Mouse (Mus musculus): Measurements from ENCODE around the gene Gm20388. TPM values are rescaled to one million over a fixed set of nuclear protein-coding genes. Genes with fewer than 3 reads are reported as not detected.

The Gm20388 gene
- total RNA-seq, 1 experiment from 2014 or later, result 3.6 TPM

- no peak for DNase-seq
Observed at GRCm38 (mm10) chr8:124204001-124204601, 4293.5 kb downstream of the Gm20388 start.

GRCm38 (mm10) chr8:124212148-124212547, 4301.5 kb downstream of the Gm20388 start:
- DNase-seq, result no peak

DNA sequence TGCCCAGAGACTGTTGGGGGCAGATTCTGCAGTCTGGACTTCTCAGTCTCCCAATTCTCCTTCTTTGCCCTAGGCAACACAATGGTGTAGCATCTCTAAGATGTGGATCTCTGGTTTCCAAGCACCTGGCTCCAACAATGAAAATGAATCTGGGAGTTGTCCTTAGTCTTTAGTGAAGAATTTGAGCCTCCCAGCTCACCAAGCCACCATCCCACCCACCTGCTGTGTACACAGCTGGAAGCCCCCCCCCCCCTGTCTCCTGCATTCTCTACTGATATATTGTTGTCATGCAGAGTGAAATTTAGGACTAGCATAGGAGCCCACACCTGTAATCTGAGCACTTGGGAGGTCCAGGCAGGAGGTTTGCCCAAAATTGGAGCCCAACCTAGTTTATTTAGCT, 4306.3 kb downstream of the Gm20388 start:
- no peak for DNase-seq

DNA sequence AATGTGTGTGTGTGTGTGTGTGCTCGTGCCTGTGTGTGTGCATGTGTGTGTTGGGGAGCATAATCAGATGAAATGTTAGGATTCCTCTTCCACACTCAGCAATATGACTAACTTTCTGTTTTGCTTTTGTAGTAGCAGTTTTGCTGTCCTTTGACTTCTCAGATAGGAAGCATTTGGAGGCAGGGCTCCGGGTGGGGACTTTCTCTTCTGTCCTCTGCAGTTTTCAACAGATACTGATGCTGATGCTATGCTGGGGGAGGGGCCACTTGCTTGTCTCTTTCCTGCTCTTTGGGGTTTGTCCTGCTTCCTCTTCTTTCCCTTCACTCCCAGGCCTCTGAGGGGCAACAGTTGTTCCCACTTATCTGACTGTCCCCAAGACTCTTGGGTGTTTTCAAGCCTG, 4319.2 kb downstream of the Gm20388 start:
- no peak for DNase-seq

- no peak for DNase-seq
Observed at GRCm38 (mm10) chr8:124230496-124231175, 4320.0 kb downstream of the Gm20388 start.

DNA sequence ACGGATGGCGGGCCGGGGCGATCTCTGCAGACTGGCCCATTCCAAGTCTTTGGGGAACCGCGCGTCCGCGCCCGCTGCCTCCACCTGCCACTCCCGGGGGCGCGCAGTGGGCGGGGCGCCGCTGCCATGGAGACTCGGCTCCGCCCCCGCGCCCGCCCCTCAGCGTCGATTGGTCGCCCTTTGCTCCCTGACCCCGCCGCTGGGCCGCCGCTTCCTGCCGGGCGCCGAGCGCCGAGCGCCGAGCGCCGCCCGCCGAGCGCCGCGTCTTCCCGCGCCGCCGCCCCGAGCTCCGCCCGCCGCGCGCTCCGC, 4320.5 kb downstream of the Gm20388 start, which contains the start of gene Galnt2:
Galnt2 (plus strand) TSS at position 216 of the 309 bp plus-strand sequence.
- DNase-seq, result peak; percentile 95

- DNase-seq, result no peak
Observed at GRCm38 (mm10) chr8:124231485-124232279, 4321.0 kb downstream of the Gm20388 start.

DNA sequence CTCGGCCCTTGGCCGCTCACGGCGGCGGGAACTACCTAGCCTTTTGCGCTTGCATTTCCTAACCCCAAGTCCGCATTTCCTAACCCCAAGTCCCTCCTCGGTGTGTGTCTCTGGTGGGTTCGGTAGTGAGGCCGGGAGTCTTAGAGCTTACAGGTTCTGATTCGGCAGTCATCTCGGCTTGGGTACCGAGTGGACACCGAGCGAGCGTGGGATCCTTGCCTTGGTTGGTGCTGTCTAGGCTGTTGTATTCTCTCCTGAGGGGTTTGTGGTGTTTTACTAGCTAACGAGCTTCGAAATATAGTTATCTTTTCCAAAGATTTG, 4321.6 kb downstream of the Gm20388 start:
- DNase-seq, result no peak

GRCm38 (mm10) chr8:124234496-124234895, 4323.9 kb downstream of the Gm20388 start:
- no peak for DNase-seq

- no peak for DNase-seq
Observed at GRCm38 (mm10) chr8:124235536-124235935, 4324.9 kb downstream of the Gm20388 start.

DNA sequence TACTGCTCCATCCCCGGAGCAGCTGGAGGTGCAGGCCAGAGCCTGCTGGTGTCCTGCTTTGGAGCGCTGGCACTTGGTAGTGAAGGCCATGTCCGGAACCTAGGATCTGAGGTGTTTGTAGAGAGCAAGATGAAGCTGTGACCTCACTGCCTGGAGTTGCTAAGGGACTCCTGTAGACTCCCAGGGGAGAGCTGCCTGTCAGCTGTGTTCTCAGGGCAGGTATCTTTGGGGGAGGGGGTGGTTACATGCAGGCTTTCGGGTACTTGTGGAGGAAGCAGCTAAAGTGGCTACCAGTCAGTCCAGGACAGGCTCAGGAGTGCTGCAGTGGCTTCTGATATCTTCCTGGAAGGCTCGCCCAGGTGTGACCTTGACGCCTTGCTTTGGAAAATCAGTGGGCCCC, 4328.7 kb downstream of the Gm20388 start:
- DNase-seq, result no peak

DNA sequence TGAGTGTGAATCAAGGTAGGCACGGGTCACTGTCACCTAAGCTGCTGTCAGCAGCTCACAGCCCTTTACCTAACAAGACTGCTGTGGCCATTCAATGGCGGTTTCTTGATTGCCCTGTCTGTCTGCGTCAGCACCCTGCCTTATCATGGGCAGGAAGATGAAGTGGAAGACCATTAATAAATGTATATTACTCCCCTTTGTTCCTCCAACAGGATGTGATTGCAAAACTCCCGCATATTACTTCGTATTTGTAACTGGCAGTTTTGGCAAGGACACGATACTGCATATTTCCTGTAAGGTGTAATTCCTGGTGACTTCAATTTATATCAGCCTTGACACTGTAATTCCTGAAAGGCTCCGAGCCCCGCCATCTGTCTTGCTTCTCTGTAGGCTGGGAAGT, 4330.3 kb downstream of the Gm20388 start:
- no peak for DNase-seq

DNA sequence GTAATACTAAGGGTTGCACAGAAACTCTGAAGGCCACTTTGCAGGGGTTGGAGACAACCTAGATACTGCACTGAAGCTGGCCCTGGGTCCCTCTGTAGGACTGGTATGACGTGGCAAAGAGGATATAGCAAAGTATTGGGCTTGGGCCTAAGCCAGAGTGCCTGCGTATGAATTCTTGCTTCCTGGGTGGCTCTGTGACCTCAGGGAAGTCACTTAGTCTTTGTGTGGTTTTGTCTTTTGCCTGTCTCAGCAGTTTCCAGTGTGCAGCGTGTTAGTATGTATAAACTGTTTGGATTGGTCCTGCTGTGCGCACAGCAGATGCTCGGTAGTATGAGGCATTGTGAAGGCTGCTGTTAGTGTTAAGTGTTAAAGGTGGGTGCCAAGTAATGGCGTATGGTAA, 4331.6 kb downstream of the Gm20388 start:
- DNase-seq, result no peak

DNA sequence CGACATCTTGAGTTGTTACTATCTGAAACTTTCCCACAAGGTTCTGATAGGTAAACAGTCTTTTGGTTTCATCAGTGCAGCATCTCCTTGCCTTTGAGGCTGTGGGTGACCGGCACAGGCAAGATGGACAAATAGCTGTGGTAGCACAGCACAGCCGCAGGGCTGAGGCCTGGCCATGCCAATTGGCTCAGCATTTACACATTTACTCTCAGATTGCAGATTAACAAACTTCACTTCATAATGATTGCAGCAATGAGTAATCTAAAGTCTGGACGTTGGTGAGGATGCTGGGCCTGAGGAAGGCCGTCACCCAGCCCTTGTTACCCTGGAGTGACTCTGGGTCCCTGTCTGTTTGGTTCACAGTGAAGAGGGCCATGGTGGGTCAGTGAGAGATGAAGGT, 4332.3 kb downstream of the Gm20388 start:
- no peak for DNase-seq

GRCm38 (mm10) chr8:124247581-124247980, 4336.9 kb downstream of the Gm20388 start:
- DNase-seq, result no peak

GRCm38 (mm10) chr8:124248688-124249087, 4338.0 kb downstream of the Gm20388 start:
- no peak for DNase-seq

- no peak for DNase-seq
Observed at GRCm38 (mm10) chr8:124250255-124250654, 4339.6 kb downstream of the Gm20388 start.

- DNase-seq, result no peak
Observed at GRCm38 (mm10) chr8:124250785-124251184, 4340.1 kb downstream of the Gm20388 start.

DNA sequence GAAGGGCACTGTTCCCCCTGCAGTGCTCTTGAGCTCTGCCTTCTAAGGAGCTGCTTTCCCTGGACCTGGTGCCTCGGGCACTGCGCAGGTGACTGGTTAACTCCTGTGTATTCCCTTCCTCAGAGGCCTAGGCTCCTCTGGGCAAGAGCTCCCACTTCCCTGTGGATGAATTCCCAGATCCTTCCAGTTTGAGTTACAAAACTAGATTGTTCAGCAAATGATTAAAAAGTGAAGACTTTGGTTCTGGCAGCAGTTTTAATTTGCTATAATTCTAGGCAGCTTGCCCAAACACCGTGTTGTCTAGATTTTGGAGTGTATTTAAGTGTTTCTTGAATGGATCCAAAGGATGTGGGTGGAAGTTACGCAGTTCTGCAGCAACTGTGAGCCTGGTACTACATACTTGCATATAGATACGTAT, 4341.9 kb downstream of the Gm20388 start:
- no peak for DNase-seq

DNA sequence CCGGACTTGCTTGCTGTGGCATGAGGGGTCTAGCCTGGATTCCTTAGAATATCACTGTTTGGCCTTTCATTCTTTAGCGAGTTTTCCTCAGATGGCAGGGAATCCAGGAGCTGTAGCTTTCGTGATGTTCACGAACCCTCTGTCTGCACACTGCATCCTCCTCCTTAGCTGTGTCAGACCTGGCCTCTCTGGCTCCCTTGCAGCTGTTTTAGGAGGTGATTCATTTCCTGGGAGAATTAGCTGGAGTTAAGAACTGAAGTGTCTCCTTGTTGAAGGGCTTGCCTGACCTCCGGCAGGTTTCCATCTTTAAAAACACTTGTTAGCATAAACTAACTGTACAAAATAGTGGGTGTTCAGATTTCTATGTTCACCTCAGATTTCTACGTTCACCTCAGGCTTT, 4343.3 kb downstream of the Gm20388 start:
- DNase-seq, result no peak

GRCm38 (mm10) chr8:124256841-124257240, 4346.2 kb downstream of the Gm20388 start:
- no peak for DNase-seq

- DNase-seq, result peak; percentile 65
Observed at GRCm38 (mm10) chr8:124257363-124257762, 4346.7 kb downstream of the Gm20388 start.

DNA sequence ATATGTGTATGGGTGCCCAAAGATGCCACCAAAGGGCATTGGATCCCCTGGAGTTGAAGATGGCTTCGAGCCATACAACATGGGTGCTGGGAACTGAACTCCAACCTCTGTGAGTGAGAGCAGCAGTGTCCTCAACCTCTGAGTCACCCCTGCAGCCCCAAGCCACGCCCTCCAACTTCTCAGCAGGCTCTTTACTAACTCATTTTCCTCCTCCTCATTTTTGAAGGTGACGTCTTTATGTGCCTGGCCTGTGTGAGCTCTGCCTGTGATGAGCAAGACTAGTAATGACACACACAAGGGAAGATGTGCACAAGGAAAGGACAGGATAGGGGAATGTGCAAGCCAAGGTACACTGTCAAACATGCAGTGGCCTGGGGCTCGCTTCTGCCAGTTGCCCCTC, 4348.5 kb downstream of the Gm20388 start:
- no peak for DNase-seq

- DNase-seq, result no peak
Observed at GRCm38 (mm10) chr8:124259925-124260324, 4349.3 kb downstream of the Gm20388 start.
